Mouse (Mus musculus) liver, embryonic 14.5 days (tissue): ENCODE results near the gene Lrrc38. TPM values are rescaled to one million over a fixed set of nuclear protein-coding genes. Genes with fewer than 3 reads are reported as not detected.

Experiments
- ATAC-seq: fragments of 200-750 bp; cut with Nextera tagmentation; 2 replicates; pipeline ENCODE4 v1.8.0; 2017; ENCODE audit warnings: moderate number of reproducible peaks, mild to moderate bottlenecking, moderate library complexity; ENCODE audit not compliant: insufficient read depth
- DNase-seq, 3 experiments: peaks; one replicate each; pipeline ENCODE4 v3.0.0-alpha.2; 2012 to 2013; ENCODE audit warnings: low read depth in 3 of 3, low spot score in 3 of 3
- H3K27ac ChIP-seq: fragments of 300-500 bp; sonication (generic); 2 replicates; pipeline ENCODE4 v1.5.1; 2014; ENCODE audit warnings: moderate library complexity, mild to moderate bottlenecking, control low read depth, inconsistent platforms
- H3K27me3 ChIP-seq: fragments of 300-500 bp; sonication (generic); 2 replicates; pipeline ENCODE4 v1.6.1; 2014; ENCODE audit warnings: mild to moderate bottlenecking, low read length, moderate library complexity; ENCODE audit not compliant: control insufficient read depth, insufficient read depth
- H3K36me3 ChIP-seq: fragments of 300-500 bp; sonication (generic); replicated peaks from 2 replicates; pipeline ENCODE4 v1.6.1; 2014; ENCODE audit warnings: low read depth; ENCODE audit not compliant: control insufficient read depth, insufficient read depth
- H3K4me1 ChIP-seq, 2 experiments: fragments of 200-500 bp in 1 of 2; fragments of 300-500 bp in 1 of 2; sonication (generic) in 1 of 2; replicated peaks; 2 replicates each; pipeline ENCODE4 v1.6.1; 2012 to 2014; ENCODE audit warnings: antibody characterized with exemption in 1 of 2, inconsistent platforms in 1 of 2, low read length in 1 of 2; ENCODE audit not compliant: control insufficient read depth in 2 of 2, insufficient read depth in 2 of 2
- H3K4me2 ChIP-seq: fragments of 300-500 bp; sonication (generic); 2 replicates; pipeline ENCODE4 v1.6.1; 2014; ENCODE audit warnings: low read depth, mild to moderate bottlenecking, control low read depth, moderate library complexity
- H3K4me3 ChIP-seq, 2 experiments: fragments of 200-500 bp in 1 of 2; fragments of 300-500 bp in 1 of 2; sonication (generic) in 1 of 2; 2 replicates each; pipeline ENCODE4 v1.5.1; 2012 to 2014; ENCODE audit warnings: low read depth in 2 of 2, low read length in 2 of 2, mild to moderate bottlenecking in 2 of 2, control low read depth in 1 of 2, inconsistent platforms in 1 of 2, moderate library complexity in 1 of 2; ENCODE audit not compliant: insufficient read depth in 1 of 2
- H3K9ac ChIP-seq: fragments of 300-500 bp; sonication (generic); replicated peaks from 2 replicates; pipeline ENCODE4 v1.6.1; 2014; ENCODE audit warnings: mild to moderate bottlenecking, control low read depth, moderate library complexity
- H3K9me3 ChIP-seq: fragments of 300-500 bp; sonication (generic); 2 replicates; pipeline ENCODE4 v1.6.1; 2016; ENCODE audit warnings: low read length, mixed read lengths; ENCODE audit not compliant: control insufficient read depth
- CTCF ChIP-seq: IDR thresholded peaks from 2 replicates; pipeline ENCODE4 v1.5.1; 2016; ENCODE audit warnings: antibody characterized with exemption, low read depth, control low read depth
- EP300 ChIP-seq: IDR thresholded peaks from 2 replicates; pipeline ENCODE4 v1.6.1; 2016; ENCODE audit warnings: antibody characterized with exemption, low read depth
- WGBS: fragments of 180-500 bp; shearing (Covaris S2); extraction: QIAGEN DNeasy Blood & Tissue Kit; methylation state at CpG from one replicate; pipeline ENCODE4 v1.1.7; 2014; ENCODE audit not compliant: insufficient replicate concordance; 5-methylcytosine and 5-hydroxymethylcytosine counted together
- polyA plus RNA-seq, 2 experiments: library from polyadenylated mRNA; depleted of rRNA in 1 of 2; stranded (reverse) in 1 of 2; unstranded in 1 of 2; fragments of >200 nt; fragmentation: Nextera tagmentation in 1 of 2; extraction: Ambion mirVana in 1 of 2; gene quantifications; 2 replicates each; pipeline versions ENCODE4 v1.2.1 to v1.2.3; 2012 to 2014

Lrrc38 gene
- polyA plus RNA-seq, 2 experiments = not detected

GRCm38 (mm10) chr4:143394181-143394580 is 44.6 kb downstream of the Lrrc38 start, which contains the start of gene Pramel1:
TSS of gene Pramel1 (plus strand) at chr4:143394428.
- 67% methylated on average over 26 of the region's 26 CpGs for WGBS
- Histone ChIP-seq H3K4me2 (no peak within 1 kb of the TSS), H3K4me3 (no peak within 1 kb of the TSS), H3K36me3 (no peaks in the 10 kb centered on the region), H3K4me1 (no peaks in the 10 kb centered on the region), H3K9ac (no peak within 1 kb of the TSS), H3K27me3 (peaks cover 1% of the 10 kb centered on the region), H3K27ac (no peak within 1 kb of the TSS), H3K9me3 (no peaks in the 10 kb centered on the region)
- no peak for TF ChIP-seq CTCF
- no peak for TF ChIP-seq EP300
- ATAC-seq = no peak
- DNase-seq = no peak

DNA sequence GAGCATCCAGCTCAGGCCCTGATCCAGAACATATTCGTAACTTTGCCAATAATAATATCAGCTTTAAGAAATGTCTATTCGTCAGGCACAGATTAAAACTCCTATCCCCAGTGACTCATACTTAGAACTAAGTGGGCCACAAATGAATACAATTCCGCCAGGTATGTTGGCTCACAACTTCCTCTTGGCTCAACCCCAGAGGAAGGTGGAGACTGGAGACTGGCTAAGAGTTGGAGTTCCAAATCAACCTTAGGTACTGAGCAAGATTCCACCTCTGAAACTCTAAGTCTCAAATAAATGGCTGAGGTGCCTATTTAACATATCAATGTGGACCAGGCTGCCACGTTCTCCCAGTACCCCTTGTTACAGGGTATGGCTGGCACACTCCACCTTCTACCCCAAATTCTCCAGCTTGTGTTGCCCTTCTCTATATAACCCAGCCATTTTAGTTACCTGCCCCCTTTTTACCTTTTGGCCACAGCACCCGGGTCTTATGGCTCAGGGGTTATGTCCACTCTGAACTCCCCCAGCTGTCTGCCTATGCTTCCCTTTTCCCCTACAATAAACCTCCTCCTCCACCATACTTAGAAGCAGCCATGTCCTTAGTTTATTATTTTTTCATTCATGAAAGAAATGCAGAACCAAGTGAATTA is 62.1 kb downstream of the Lrrc38 start:
- Histone ChIP-seq H3K36me3 (no peaks in the 10 kb centered on the region), H3K4me3 (peak overlapping the region; percentile 83 to 100), H3K4me2 (peak overlapping the region; percentile 72), H3K4me1 (peaks cover 4 to 11% of the 10 kb centered on the region in 2 experiments; a peak in 3 of 4 replicates), H3K9me3 (no peaks in the 10 kb centered on the region), H3K9ac (peak overlapping the region; percentile 85), H3K27me3 (no peaks in the 10 kb centered on the region), H3K27ac (no peak overlapping the region)
- DNase-seq (peak in 1 of 3 experiments; percentile 1), ATAC-seq (no peak)
- WGBS = 73% methylated on average over 5 of the region's 5 CpGs
- TF ChIP-seq CTCF (no peak), EP300 (no peak)

- DNase-seq (peak; percentile 80 to 85 (median 80)), ATAC-seq (peak; percentile 97)
- no peak for TF ChIP-seq CTCF
- peak; percentile 45; the same call in 1 of the 2 replicates for TF ChIP-seq EP300
- peak within 1 kb of the TSS; percentile 83 to 100 for H3K4me3 ChIP-seq
- H3K27me3 ChIP-seq = no peaks in the 10 kb centered on the region
- peak within 1 kb of the TSS; percentile 85 for H3K9ac ChIP-seq
- H3K4me1 ChIP-seq = peaks cover 4 to 11% of the 10 kb centered on the region in 2 experiments; a peak in 3 of 4 replicates
- no peaks in the 10 kb centered on the region for H3K36me3 ChIP-seq
- peak within 1 kb of the TSS; percentile 70 for H3K27ac ChIP-seq
- peak within 1 kb of the TSS; percentile 72 for H3K4me2 ChIP-seq
- H3K9me3 ChIP-seq = no peaks in the 10 kb centered on the region
- WGBS = under 1% methylated on average over 50 of the region's 50 CpGs
These were observed 62.9 kb downstream of the Lrrc38 start, which contains the start of gene Pramef8 for GRCm38 (mm10) chr4:143412219-143413092. TSS of gene Pramef8 (plus strand) at chr4:143412426.

GRCm38 (mm10) chr4:143413621-143414020 is 64.1 kb downstream of the Lrrc38 start:
- peak overlapping the region; percentile 72; the same call in 1 of the 2 replicates for H3K4me2 ChIP-seq
- WGBS = 68% methylated on average over 1 of the region's 1 CpGs

More at GRCm38 (mm10) chr4:143413621-143414020, 64.1 kb downstream of the Lrrc38 start:
- Histone ChIP-seq H3K9me3 (no peaks in the 10 kb centered on the region), H3K9ac (no peak overlapping the region), H3K36me3 (0 out of 2 replicates have a peak, but pooled peaks cover 2% of the 10 kb centered on the region), H3K27ac (no peak overlapping the region), H3K4me3 (no peak overlapping the region), H3K27me3 (no peaks in the 10 kb centered on the region), H3K4me1 (peaks cover 4 to 11% of the 10 kb centered on the region in 2 experiments; a peak in 3 of 4 replicates)
- ATAC-seq (no peak), DNase-seq (no peak)
- TF ChIP-seq CTCF (no peak), EP300 (no peak)
